Mouse (Mus musculus): ENCODE results near the gene Rnf181. TPM values are rescaled to one million over a fixed set of nuclear protein-coding genes. Genes with fewer than 3 reads are reported as not detected.
A peak's percentile ranks its signal among the peaks of the same experiment; 100 is the strongest.

Rnf181 gene
- polyA plus RNA-seq, 1 experiment = 104 TPM

GRCm38 (mm10) chr6:72388791-72389329, 22.1 kb upstream of the Rnf181 start:
- Histone ChIP-seq H3K4me3 (replicated peaks; ENCODE audit: control insufficient read depth, low read depth, low read length) (peak overlapping the region; percentile 93), H3K4me1 (ENCODE audit: control insufficient read depth, insufficient read depth, low read length) (peaks cover 4% of the 10 kb centered on the region), H3K27ac (ENCODE audit: control insufficient read depth, insufficient read depth, low read depth, low read length, poor library complexity) (peak overlapping the region; percentile 99)
- TF ChIP-seq CTCF (IDR thresholded peaks at IDR 0.05; ENCODE audit: control insufficient read depth, insufficient read depth, low read length) = no peak
- no peak for TF ChIP-seq POLR2A (IDR thresholded peaks at IDR 0.05; ENCODE audit: borderline replicate concordance, control insufficient read depth, low read depth, low read length)
- 39% methylated on average over 6 of the region's 6 CpGs for WGBS

DNA sequence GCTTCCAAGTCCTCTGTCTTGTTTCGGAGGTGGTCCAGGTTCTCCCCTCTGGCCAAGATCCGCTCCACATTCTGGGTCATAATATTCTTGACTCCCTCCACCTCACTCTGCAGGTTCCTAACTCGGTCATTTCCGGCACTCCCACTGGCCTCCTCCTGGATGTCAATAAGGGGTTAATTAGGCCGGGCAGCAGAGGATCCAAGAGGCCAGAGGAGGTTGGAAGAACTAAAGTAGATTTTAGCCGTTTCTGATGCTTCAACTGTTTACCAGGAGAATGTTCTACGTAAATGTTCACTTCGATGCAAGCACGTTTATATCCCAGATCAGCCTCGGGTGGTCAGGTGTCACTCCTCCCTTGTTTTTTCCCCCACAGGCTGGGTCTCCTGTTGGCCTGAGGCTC, 21.5 kb upstream of the Rnf181 start:
- peak overlapping the region; percentile 99; the same call in 1 of the 2 replicates for H3K27ac ChIP-seq (ENCODE audit: control insufficient read depth, insufficient read depth, low read depth, low read length, poor library complexity)
- peaks cover 4% of the 10 kb centered on the region for H3K4me1 ChIP-seq (ENCODE audit: control insufficient read depth, insufficient read depth, low read length)
- TF ChIP-seq CTCF (IDR thresholded peaks at IDR 0.05; ENCODE audit: control insufficient read depth, insufficient read depth, low read length) = no peak
- TF ChIP-seq POLR2A (IDR thresholded peaks at IDR 0.05; ENCODE audit: borderline replicate concordance, control insufficient read depth, low read depth, low read length) = no peak
- WGBS = 52% methylated on average over 10 of the region's 10 CpGs
- peak overlapping the region; percentile 15 for H3K4me3 ChIP-seq (replicated peaks; ENCODE audit: control insufficient read depth, low read depth, low read length)

DNA sequence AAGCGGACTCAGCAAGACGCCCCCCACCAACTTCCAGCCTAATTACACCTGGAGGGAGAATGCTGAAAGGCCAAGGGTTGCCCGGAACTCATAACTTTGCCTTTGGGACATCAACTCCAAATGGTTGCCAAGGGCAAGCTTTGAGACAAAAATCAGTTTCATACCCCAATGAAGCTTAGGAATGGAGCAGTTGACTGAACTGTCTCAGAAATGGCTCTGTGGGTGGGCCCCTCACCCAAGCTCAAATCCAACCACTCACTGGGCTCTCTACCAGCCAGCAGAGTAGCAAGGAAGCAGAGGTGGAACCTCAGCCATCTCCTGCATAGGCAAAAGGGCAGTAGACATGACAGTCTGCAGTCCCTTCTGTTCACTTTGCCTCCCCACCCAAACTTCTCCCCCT, 21.1 kb upstream of the Rnf181 start:
- Histone ChIP-seq H3K4me1 (ENCODE audit: control insufficient read depth, insufficient read depth, low read length) (peaks cover 4% of the 10 kb centered on the region), H3K4me3 (replicated peaks; ENCODE audit: control insufficient read depth, low read depth, low read length) (no peak overlapping the region), H3K27ac (ENCODE audit: control insufficient read depth, insufficient read depth, low read depth, low read length, poor library complexity) (0 out of 2 replicates have a peak overlapping the region, but pooled peaks have one; percentile 99)
- WGBS = 82% methylated on average over 3 of the region's 3 CpGs
- TF ChIP-seq CTCF (IDR thresholded peaks at IDR 0.05; ENCODE audit: control insufficient read depth, insufficient read depth, low read length) (no peak), POLR2A (IDR thresholded peaks at IDR 0.05; ENCODE audit: borderline replicate concordance, control insufficient read depth, low read depth, low read length) (no peak)

- Histone ChIP-seq H3K4me3 (replicated peaks; ENCODE audit: control insufficient read depth, low read depth, low read length) (no peak overlapping the region), H3K27ac (ENCODE audit: control insufficient read depth, insufficient read depth, low read depth, low read length, poor library complexity) (no peak overlapping the region), H3K4me1 (ENCODE audit: control insufficient read depth, insufficient read depth, low read length) (peaks cover 4% of the 10 kb centered on the region)
- TF ChIP-seq CTCF (IDR thresholded peaks at IDR 0.05; ENCODE audit: control insufficient read depth, insufficient read depth, low read length) (no peak), POLR2A (IDR thresholded peaks at IDR 0.05; ENCODE audit: borderline replicate concordance, control insufficient read depth, low read depth, low read length) (no peak)
- 80% methylated on average over 2 of the region's 2 CpGs for WGBS
These were observed 19.8 kb upstream of the Rnf181 start for GRCm38 (mm10) chr6:72386561-72386960.

GRCm38 (mm10) chr6:72385258-72385657, 18.5 kb upstream of the Rnf181 start:
- 69% methylated on average over 4 of the region's 4 CpGs for WGBS

GRCm38 (mm10) chr6:72383952-72384351, 17.2 kb upstream of the Rnf181 start:
- Histone ChIP-seq H3K4me1 (ENCODE audit: control insufficient read depth, insufficient read depth, low read length) (peaks cover 3% of the 10 kb centered on the region), H3K4me3 (replicated peaks; ENCODE audit: control insufficient read depth, low read depth, low read length) (no peak overlapping the region), H3K27ac (ENCODE audit: control insufficient read depth, insufficient read depth, low read depth, low read length, poor library complexity) (peak overlapping the region; percentile 4; the same call in 1 of the 2 replicates)
- WGBS = 65% methylated on average over 7 of the region's 7 CpGs
- TF ChIP-seq CTCF (IDR thresholded peaks at IDR 0.05; ENCODE audit: control insufficient read depth, insufficient read depth, low read length) = no peak
- TF ChIP-seq POLR2A (IDR thresholded peaks at IDR 0.05; ENCODE audit: borderline replicate concordance, control insufficient read depth, low read depth, low read length) = no peak

More at GRCm38 (mm10) chr6:72385258-72385657, 18.5 kb upstream of the Rnf181 start:
- Histone ChIP-seq H3K4me3 (replicated peaks; ENCODE audit: control insufficient read depth, low read depth, low read length) (no peak overlapping the region), H3K27ac (ENCODE audit: control insufficient read depth, insufficient read depth, low read depth, low read length, poor library complexity) (no peak overlapping the region), H3K4me1 (ENCODE audit: control insufficient read depth, insufficient read depth, low read length) (peaks cover 4% of the 10 kb centered on the region)
- no peak for TF ChIP-seq CTCF (IDR thresholded peaks at IDR 0.05; ENCODE audit: control insufficient read depth, insufficient read depth, low read length)
- TF ChIP-seq POLR2A (IDR thresholded peaks at IDR 0.05; ENCODE audit: borderline replicate concordance, control insufficient read depth, low read depth, low read length) = no peak

DNA sequence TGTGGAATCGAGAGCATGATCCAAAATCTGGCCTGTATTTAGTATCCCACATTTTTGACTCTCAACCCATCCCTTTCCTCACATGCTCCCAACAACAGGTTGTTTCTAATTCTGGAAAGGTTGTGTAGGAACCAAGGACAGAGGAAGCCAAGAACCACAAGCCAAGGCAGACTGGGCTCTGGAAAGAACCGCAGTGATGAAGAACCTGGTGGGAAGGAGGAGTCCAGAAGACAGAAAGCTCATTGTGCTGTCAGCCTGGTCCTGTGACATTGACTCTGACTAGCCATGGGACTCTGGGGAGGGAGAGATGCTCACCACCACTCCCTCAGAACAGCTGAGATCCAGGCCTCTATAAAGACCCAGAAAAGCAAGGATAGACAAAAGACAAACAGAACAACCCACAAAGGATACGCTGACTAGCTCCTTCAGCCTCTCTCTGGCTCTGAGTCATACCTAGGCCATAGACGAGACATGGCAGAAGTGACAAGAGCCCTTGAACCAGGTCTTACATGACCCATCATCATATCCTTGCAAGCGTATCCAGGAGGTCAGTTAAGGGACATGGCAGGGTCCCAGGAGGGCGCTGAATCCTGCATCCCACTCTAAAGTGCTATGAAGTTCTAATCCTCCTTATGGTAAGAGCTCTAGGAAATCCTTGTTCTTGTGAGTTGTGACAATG, 16.5 kb upstream of the Rnf181 start:
- WGBS = 68% methylated on average over 6 of the region's 6 CpGs
- Histone ChIP-seq H3K27ac (ENCODE audit: control insufficient read depth, insufficient read depth, low read depth, low read length, poor library complexity) (peak overlapping the region; percentile 4; the same call in 1 of the 2 replicates), H3K4me3 (replicated peaks; ENCODE audit: control insufficient read depth, low read depth, low read length) (no peak overlapping the region), H3K4me1 (ENCODE audit: control insufficient read depth, insufficient read depth, low read length) (peaks cover 2% of the 10 kb centered on the region; the same call in 1 of the 2 replicates)
- no peak for TF ChIP-seq POLR2A (IDR thresholded peaks at IDR 0.05; ENCODE audit: borderline replicate concordance, control insufficient read depth, low read depth, low read length)
- no peak for TF ChIP-seq CTCF (IDR thresholded peaks at IDR 0.05; ENCODE audit: control insufficient read depth, insufficient read depth, low read length)

GRCm38 (mm10) chr6:72382494-72382893, 15.7 kb upstream of the Rnf181 start:
- TF ChIP-seq POLR2A (IDR thresholded peaks at IDR 0.05; ENCODE audit: borderline replicate concordance, control insufficient read depth, low read depth, low read length) (no peak), CTCF (IDR thresholded peaks at IDR 0.05; ENCODE audit: control insufficient read depth, insufficient read depth, low read length) (no peak)
- Histone ChIP-seq H3K4me1 (ENCODE audit: control insufficient read depth, insufficient read depth, low read length) (peaks cover 1% of the 10 kb centered on the region; the same call in 1 of the 2 replicates), H3K4me3 (replicated peaks; ENCODE audit: control insufficient read depth, low read depth, low read length) (no peak overlapping the region), H3K27ac (ENCODE audit: control insufficient read depth, insufficient read depth, low read depth, low read length, poor library complexity) (no peak overlapping the region)
- 53% methylated on average over 6 of the region's 6 CpGs for WGBS
